Mouse (Mus musculus): ENCODE measurements at regions not wholly inside any gene's neighbourhood (a gene's known extent, or its start where the extent isn't known, plus 50 kb on each side); places are given as distances from the start of the nearest gene placed in this dataset.

DNA sequence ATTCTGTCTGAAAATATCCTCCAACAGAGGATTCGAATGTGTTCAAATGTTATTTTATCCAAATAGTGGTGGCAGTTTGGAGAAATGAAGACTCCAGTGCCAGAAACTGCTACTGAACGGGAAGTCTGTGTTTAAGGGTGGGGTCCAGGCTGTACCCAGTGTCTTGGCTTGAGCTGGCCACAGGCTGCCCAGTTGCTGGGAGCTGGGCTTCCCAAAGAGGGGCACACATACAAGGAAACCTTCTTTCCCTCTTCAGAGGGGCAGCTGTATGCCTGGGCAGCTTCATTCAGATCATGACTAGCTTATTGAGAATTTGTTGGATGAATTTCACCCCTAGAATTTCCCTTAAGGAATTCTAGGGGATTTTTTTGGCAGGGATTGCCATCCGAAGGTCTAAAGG, 229.8 kb downstream of the Foxa2 start:
- no peak for DNase-seq (ENCODE audit: inconsistent age in 2 of 2, low spot score in 1 of 2)

GRCm38 (mm10) chr2:147814231-147814630, 232.5 kb downstream of the Foxa2 start:
- DNase-seq (ENCODE audit: inconsistent age in 2 of 2, low spot score in 1 of 2): no peak

DNA sequence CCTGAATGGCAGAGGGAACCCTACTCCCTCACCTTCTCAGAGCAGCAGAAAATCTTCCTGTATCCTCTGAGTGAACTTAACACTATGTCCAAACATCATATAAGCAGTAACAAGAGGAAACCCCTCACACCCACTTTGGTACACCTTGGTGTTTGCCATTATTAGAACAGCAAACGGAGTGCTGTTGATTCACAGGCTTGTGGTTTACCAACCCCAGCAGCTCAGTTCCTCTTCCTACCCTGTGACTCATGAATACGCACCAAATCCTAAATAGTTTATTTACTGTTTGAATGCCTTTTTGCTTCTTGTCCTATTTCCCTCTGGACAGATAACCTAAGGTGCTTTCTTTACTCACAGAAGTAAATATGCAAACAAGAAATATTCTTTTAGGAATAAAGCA, 233.3 kb downstream of the Foxa2 start:
- DNase-seq (ENCODE audit: inconsistent age in 2 of 2, low spot score in 1 of 2): no peak

- peak; percentile 19 to 76 for DNase-seq (ENCODE audit: inconsistent age in 2 of 2, low spot score in 1 of 2)
Observed at GRCm38 (mm10) chr2:147808036-147808675, 238.6 kb downstream of the Foxa2 start.

DNA sequence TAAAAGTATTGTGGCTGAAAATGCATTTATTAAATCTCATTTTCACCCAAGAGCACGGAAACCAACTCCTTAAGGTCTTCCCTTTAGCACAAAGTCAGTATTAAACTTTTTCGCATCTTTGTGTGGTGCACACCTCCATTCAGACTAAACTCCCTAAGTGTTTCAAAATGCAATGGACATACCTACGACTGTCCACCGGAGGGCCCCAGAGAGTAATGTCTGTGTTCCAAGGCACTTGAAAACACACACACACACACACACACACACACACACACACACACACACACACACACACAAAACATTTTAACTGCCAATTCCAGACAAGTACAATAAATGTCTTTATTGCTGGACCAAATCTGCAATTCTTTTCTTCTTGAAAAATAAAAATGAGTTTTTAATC, 243.7 kb downstream of the Foxa2 start:
- DNase-seq (ENCODE audit: inconsistent age in 2 of 2, low spot score in 1 of 2): peak; percentile 8 to 64

DNA sequence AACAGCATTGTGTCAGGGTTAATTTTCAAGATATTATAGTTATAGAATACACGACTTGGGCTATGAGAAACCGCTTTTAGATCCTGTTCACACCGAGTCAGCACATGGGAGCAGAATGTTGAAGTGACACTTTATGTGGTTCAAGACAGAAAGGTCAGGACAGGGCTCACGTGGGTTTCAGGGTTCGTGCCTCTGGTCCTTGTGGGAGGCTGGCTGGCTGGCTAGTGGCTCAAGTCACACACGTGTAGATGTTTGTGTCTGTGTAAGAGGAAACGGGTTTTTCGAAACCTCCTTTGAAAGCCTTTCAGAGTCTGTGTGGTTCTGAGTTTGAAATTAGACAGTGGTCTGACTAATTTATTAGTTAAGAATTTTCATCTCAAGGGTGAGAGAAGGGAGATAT, 255.3 kb downstream of the Foxa2 start:
- DNase-seq (ENCODE audit: inconsistent age in 2 of 2, low spot score in 1 of 2): no peak

- DNase-seq (ENCODE audit: inconsistent age in 2 of 2, low spot score in 1 of 2): no peak
Observed at GRCm38 (mm10) chr2:147789877-147790276, 256.9 kb downstream of the Foxa2 start.

GRCm38 (mm10) chr2:147789268-147789667, 257.5 kb downstream of the Foxa2 start:
- DNase-seq (ENCODE audit: inconsistent age in 2 of 2, low spot score in 1 of 2): peak; percentile 36 to 85

- DNase-seq (ENCODE audit: inconsistent age in 2 of 2, low spot score in 1 of 2): peak in 1 of 2 experiments; percentile 38
Observed at GRCm38 (mm10) chr2:147788001-147788400, 258.8 kb downstream of the Foxa2 start.

DNA sequence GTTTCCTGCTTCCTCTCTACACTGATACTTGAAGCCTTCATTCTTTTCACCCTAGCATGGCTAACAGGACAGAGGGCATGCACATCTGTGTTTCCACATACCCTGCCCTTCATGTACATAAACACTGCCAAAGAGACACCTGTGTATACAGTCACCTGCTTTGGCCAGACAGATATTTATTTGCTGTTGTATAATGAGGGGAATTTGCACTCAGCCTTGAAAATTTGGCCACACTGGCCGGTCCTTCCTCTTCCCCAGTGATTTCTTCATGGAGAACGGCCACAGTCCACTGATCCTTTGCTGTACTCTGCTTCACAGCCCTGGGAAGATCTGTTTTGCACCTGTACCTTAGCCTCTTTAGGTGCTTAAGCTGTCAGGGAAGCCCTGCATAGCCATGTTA, 264.3 kb downstream of the Foxa2 start:
- no peak for DNase-seq (ENCODE audit: inconsistent age in 2 of 2, low spot score in 1 of 2)

GRCm38 (mm10) chr2:147776316-147776715, 270.5 kb downstream of the Foxa2 start:
- DNase-seq (ENCODE audit: inconsistent age in 2 of 2, low spot score in 1 of 2): no peak

- no peak for DNase-seq (ENCODE audit: inconsistent age in 2 of 2, low spot score in 1 of 2)
Observed at GRCm38 (mm10) chr2:147772579-147772978, 274.2 kb downstream of the Foxa2 start.

GRCm38 (mm10) chr2:147753089-147753488, 293.7 kb downstream of the Foxa2 start:
- DNase-seq (ENCODE audit: inconsistent age in 2 of 2, low spot score in 1 of 2): no peak

GRCm38 (mm10) chr2:147751831-147752230, 294.9 kb downstream of the Foxa2 start:
- DNase-seq (ENCODE audit: inconsistent age in 2 of 2, low spot score in 1 of 2): no peak

DNA sequence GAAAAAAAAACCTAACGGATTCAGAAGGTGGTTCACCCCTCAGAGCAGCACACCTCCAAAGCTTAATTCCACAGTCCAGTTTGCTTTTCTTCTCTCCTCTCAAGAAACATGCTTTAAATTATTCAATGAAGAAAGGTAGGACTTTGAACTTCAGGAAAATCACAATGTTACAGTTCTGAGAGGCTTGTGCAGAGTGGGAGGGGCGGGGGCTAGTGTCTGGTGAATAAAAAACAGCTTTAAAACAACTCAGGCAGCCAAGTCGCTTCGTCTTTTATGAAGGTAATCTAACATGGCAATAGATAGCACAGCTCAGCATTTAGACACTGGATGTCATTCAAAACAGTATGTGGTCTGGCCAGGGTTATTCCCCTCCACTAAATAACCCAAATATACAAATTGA, 298.8 kb downstream of the Foxa2 start:
- DNase-seq (ENCODE audit: inconsistent age in 2 of 2, low spot score in 1 of 2): no peak

- peak in 1 of 2 experiments; percentile 28 for DNase-seq (ENCODE audit: inconsistent age in 2 of 2, low spot score in 1 of 2)
Observed at GRCm38 (mm10) chr2:147743908-147744307, 302.9 kb downstream of the Foxa2 start.

DNA sequence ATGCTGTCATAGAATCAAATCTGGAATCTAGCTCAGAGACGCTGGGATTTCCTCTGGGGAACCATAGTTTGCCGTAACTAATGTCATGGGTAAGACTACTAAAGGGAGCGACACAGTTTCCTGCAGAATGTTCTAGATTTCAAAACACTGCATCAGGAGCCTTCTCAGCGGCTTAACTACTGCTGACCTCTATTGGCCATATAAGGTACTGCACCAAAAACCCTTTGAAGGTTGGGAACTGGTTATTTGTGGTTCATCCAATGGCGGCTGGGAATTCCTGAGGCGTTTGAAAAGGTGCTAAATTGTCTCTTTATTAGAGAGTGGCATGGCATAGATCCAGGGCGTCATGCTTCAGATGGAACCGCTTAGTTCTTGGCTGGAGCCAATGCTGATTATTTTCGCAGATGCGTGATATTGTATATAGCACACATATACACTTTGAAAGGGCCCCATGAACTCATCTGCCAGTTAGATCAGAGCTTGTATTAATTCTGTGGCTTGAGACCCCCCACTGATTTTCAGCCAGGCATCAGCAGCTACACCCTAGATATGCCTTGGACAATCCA, 308.4 kb downstream of the Foxa2 start:
- peak; percentile 18 to 81 for DNase-seq (ENCODE audit: inconsistent age in 2 of 2, low spot score in 1 of 2)

DNA sequence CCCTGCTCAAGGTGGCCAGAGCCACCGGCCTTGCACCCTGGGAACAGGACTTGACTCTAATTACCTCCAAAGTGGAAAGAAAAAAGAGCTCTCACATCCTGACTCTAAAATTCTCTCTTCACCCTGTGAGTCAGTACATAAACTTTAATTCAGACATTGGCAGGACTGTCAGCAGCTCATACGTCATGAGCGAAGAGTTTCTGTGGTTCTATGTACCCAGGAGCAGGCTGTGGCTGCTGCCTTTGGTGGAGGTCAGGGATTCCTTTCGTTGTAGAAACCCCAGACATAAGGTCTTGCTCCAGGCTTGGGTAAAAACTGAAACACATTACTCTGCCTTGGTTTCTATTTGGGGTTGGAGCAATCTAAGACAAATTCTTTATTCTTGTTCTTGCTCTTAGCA, 319.4 kb downstream of the Foxa2 start:
- no peak for DNase-seq (ENCODE audit: inconsistent age in 2 of 2, low spot score in 1 of 2)

DNA sequence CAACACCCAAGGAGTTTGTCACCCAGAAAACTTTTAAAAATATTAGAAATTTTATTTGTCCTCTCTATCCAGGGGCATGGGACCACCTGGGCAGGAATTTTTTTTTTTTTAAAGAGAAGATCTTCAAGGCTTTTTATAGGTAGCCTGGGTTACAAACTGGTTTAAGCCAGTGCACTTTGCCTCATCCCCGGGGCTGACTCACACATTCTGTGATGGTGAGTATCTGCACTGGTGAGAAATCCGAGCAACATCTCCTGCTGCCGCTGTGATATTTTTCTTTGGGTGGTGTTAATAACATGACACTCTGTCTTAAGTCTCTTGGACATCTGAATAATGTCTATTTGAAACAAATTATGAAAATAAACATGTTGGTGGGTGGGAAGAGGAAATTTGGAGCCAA, 327.8 kb downstream of the Foxa2 start:
- no peak for DNase-seq (ENCODE audit: inconsistent age in 2 of 2, low spot score in 1 of 2)

DNA sequence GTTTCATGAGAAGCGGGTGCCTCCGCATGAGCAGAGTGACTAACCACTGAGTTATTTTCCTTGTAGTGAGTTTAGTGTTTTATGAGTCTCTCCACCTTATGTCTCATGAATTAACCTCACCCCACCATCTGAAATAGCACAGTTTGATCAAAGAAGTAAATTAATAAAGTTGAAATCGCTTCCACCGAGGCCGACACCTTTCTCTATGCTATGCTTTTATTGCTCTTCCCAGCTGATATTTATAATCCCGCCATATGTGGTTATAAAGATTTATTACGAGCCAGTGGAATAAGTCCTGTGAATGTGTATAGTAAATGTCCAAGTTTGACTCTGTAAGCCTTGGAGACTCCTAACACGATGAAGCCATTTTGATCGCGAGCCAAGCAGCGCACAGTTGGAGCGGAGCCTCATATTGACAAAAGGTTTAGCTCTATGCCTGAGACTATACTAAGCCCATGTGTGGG, 329.3 kb downstream of the Foxa2 start:
- DNase-seq (ENCODE audit: inconsistent age in 2 of 2, low spot score in 1 of 2): no peak

GRCm38 (mm10) chr2:147715791-147716190, 331.0 kb downstream of the Foxa2 start:
- no peak for DNase-seq (ENCODE audit: inconsistent age in 2 of 2, low spot score in 1 of 2)

- DNase-seq (ENCODE audit: inconsistent age in 2 of 2, low spot score in 1 of 2): no peak
Observed at GRCm38 (mm10) chr2:147710593-147711265, 336.0 kb downstream of the Foxa2 start.

Measured in adrenal gland, adult (tissue).